Mouse (Mus musculus): ENCODE data around the gene Gm35315.

DNA sequence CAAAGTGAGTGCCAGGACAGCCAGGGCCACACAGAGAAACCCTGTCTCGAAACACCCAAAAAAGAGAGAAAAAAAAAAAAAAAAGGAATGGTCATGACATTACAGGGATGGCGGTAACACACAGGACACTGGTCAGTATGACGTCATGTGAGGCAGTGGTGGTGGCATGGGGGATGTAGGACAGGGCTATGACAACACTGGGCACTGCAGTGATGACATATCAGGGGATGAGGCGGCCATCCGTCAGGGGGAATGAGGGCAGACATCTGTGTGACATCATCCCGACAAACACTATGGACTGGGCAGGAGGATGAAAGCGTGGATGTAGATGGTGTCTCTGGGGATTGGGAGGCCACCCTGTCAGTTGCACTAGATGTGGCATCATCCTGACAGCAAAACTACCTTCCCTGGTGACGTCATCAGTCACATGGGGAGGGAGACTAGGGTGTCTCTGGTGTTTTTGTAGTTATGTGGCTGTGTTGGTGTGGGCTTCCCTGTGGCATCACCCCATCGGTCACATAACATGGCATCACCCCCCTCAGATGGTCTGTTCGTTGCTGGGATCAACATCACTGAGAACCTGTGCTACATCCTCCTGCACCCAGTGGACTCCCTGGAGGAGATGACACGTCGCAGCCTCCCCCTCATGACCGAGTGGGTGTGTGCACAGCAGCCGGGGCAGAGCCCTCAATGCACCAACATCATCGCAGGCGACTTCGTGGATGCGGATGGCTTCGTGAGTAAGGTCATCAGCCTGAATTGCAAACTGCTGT is 8.8 kb upstream of the Gm35315 start:
- TF ChIP-seq CTCF (IDR thresholded peaks at IDR 0.05; ENCODE audit: control insufficient read depth, insufficient read depth, low read length) (no peak), POLR2A (IDR thresholded peaks at IDR 0.05; ENCODE audit: borderline replicate concordance, control insufficient read depth, low read depth, low read length) (no peak)
